Mouse (Mus musculus) heart, postnatal 0 days (tissue): ENCODE data around the gene Etv1. TPM values are rescaled to one million over a fixed set of nuclear protein-coding genes. Genes with fewer than 3 reads are reported as not detected.

Experiments
- ATAC-seq: fragments of 200-750 bp; cut with Nextera tagmentation; 2 replicates; pipeline ENCODE4 v1.8.0; 2017; ENCODE audit warnings: low read depth, moderate number of reproducible peaks, moderate library complexity; ENCODE audit not compliant: insufficient read depth
- DNase-seq: peaks from one replicate; pipeline ENCODE4 v3.0.0-alpha.2; 2016; ENCODE audit warnings: low spot score
- H3K27ac ChIP-seq: fragments of 300-500 bp; sonication (generic); 2 replicates; pipeline ENCODE4 v1.5.1; 2014; ENCODE audit warnings: low read depth, mild to moderate bottlenecking
- H3K27me3 ChIP-seq: fragments of 300-500 bp; sonication (generic); 2 replicates; pipeline ENCODE4 v1.6.1; 2014; ENCODE audit warnings: low read length, mixed read lengths; ENCODE audit not compliant: control insufficient read depth, insufficient read depth
- H3K36me3 ChIP-seq: fragments of 300-500 bp; sonication (generic); replicated peaks from 2 replicates; pipeline ENCODE4 v1.6.1; 2014; ENCODE audit warnings: low read length, mixed read lengths; ENCODE audit not compliant: control insufficient read depth, insufficient read depth
- H3K4me1 ChIP-seq: fragments of 300-500 bp; sonication (generic); 2 replicates; pipeline ENCODE4 v1.6.1; 2014; ENCODE audit warnings: antibody characterized with exemption; ENCODE audit not compliant: control insufficient read depth, insufficient read depth
- H3K4me2 ChIP-seq: fragments of 300-500 bp; sonication (generic); 2 replicates; pipeline ENCODE4 v1.6.1; 2014; ENCODE audit warnings: low read depth, mild to moderate bottlenecking, low read length, moderate library complexity
- H3K4me3 ChIP-seq: fragments of 300-500 bp; sonication (generic); 2 replicates; pipeline ENCODE4 v1.5.1; 2014; ENCODE audit warnings: low read depth, low read length
- H3K9ac ChIP-seq: fragments of 300-500 bp; sonication (generic); replicated peaks from 2 replicates; pipeline ENCODE4 v1.6.1; 2014; ENCODE audit warnings: low read depth, low read length, mixed read lengths
- H3K9me3 ChIP-seq: fragments of 300-500 bp; sonication (generic); replicated peaks from 2 replicates; pipeline ENCODE4 v1.6.1; 2016; ENCODE audit warnings: low read length; ENCODE audit not compliant: control insufficient read depth
- CTCF ChIP-seq: IDR thresholded peaks from 2 replicates; pipeline ENCODE4 v1.5.1; 2016; ENCODE audit warnings: antibody characterized with exemption, control low read depth, low read depth
- EP300 ChIP-seq: IDR thresholded peaks from 2 replicates; pipeline ENCODE4 v1.6.1; 2016; ENCODE audit warnings: antibody characterized with exemption, low read depth
- WGBS: fragments of 180-500 bp; shearing (Covaris S2); extraction: QIAGEN DNeasy Blood & Tissue Kit; methylation state at CpG from one replicate; pipeline ENCODE4 v1.1.7; 2014; 5-methylcytosine and 5-hydroxymethylcytosine counted together
- polyA plus RNA-seq: library from polyadenylated mRNA; unstranded; fragments of >200 nt; fragmentation: Nextera tagmentation; extraction: Ambion mirVana; gene quantifications from 2 replicates; pipeline ENCODE4 v1.2.1, GENCODE M21; 2015
- total RNA-seq: library from RNA; depleted of rRNA; stranded (reverse); fragments of >200 nt; gene quantifications from 2 replicates; pipeline ENCODE4 v1.2.3, GENCODE M21; 2014; ENCODE audit warnings: low replicate concordance

Etv1 gene
- total and polyA plus RNA-seq, 2 experiments from 2014 or later, result 24.8 to 31.9 TPM

DNA sequence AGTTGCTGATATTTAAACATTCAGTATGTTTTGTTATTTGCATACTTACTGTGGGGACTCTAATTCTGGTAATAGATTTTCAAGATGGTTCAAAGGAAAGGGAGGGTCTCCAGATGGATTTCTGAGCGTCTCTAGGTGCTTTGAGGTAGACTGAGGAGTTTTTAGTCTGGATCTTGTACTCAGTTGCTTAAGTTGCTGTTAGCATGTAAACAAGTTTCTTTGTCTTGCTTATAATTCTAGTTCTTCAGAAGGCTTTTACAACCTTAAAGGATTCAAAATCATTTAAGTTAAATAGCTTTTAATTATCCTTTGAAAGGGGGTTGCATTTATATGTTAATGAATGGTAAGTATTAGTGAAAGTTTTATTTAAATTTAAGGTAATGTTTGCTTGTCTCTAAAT lies 5.0 kb downstream of the Etv1 start:
- no peaks in the 10 kb centered on the region for H3K27me3 ChIP-seq
- no peaks in the 10 kb centered on the region for H3K36me3 ChIP-seq
- no peak for TF ChIP-seq EP300
- TF ChIP-seq CTCF, result no peak
- no peak overlapping the region for H3K9ac ChIP-seq
- ATAC-seq (no peak), DNase-seq (no peak)
- no peaks in the 10 kb centered on the region for H3K9me3 ChIP-seq
- WGBS, result 34% methylated on average over 1 of the region's 1 CpGs
- H3K27ac ChIP-seq, result no peak overlapping the region
- 0 out of 2 replicates have a peak overlapping the region, but pooled peaks have one; percentile 5 for H3K4me3 ChIP-seq
- H3K4me1 ChIP-seq, result no peaks in the 10 kb centered on the region
- peak overlapping the region; percentile 47 for H3K4me2 ChIP-seq

DNA sequence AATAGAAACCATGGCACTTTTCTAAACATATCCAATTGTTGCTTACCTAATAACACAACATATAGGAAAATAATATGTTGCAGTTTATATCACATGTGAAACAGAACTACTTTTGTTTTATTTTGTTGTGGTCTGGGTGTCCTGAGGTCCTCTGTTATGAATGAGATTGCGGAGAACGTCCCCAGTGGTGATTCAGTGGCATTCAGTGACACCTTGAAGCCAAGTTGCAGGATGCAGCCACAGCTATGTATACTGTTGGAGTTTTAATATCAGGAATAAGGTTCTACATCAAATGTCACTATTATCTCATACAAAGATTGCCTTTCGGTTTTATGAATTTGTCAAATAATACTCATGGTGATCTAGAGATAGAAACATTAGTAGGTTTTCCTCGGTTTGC lies 7.4 kb downstream of the Etv1 start:
- Histone ChIP-seq H3K4me2 (no peak overlapping the region), H3K27me3 (no peaks in the 10 kb centered on the region), H3K27ac (no peak overlapping the region), H3K9ac (no peak overlapping the region), H3K4me3 (no peak overlapping the region), H3K4me1 (no peaks in the 10 kb centered on the region), H3K9me3 (no peaks in the 10 kb centered on the region), H3K36me3 (no peaks in the 10 kb centered on the region)
- TF ChIP-seq CTCF (no peak; the same call in 1 of the 2 replicates), EP300 (no peak)
- DNase-seq (no peak), ATAC-seq (no peak)
- WGBS, result 82% methylated on average over 4 of the region's 4 CpGs

DNA sequence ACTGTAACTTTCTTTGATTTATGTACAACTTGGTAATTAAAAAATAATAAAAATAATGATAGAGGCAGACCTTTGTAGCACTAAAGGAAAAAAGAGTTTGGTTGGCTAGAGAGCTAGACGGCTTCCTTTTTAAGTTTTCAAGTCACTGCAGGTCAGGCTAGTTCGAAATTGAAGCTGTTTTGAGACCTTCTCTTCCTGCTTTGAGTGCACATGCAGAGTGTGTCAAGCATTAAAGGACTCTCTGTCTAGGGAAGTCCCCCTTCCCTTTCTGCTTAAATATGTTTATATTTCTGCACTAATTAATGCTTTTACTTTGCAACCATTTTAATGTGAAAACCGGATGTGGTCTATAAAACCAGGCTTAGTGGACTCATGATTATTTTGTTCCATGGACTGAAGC lies 8.5 kb downstream of the Etv1 start:
- DNase-seq, result no peak
- H3K27ac ChIP-seq, result no peak overlapping the region
- no peaks in the 10 kb centered on the region for H3K4me1 ChIP-seq
- H3K27me3 ChIP-seq, result no peaks in the 10 kb centered on the region
- WGBS, result 51% methylated on average over 3 of the region's 3 CpGs
- no peaks in the 10 kb centered on the region for H3K36me3 ChIP-seq
- no peak overlapping the region for H3K4me2 ChIP-seq
- H3K9me3 ChIP-seq, result no peaks in the 10 kb centered on the region
- no peak overlapping the region for H3K4me3 ChIP-seq
- no peak for TF ChIP-seq CTCF
- TF ChIP-seq EP300, result no peak
- ATAC-seq, result no peak
- no peak overlapping the region for H3K9ac ChIP-seq

DNA sequence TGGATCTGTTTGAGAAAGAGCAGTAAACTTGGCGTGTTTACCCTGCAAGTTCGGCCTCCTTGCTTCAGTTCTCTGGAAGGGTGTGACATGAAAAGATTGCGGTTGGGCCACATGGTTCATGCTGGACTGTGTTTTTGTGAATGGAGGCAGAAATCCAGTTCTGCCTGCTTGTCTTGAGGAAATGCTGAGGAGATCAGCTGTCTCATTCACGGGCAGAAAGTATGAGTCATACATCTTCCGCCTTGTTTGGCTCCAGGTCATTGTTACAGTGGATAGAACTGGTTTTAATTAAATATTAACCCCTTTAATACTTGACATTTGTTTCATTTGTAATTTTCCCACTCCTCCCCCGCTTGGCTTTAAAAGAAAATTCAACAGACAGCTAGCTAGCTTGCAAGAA lies 9.4 kb downstream of the Etv1 start:
- H3K9me3 ChIP-seq, result no peaks in the 10 kb centered on the region
- ATAC-seq, result peak; percentile 85
- DNase-seq, result peak; percentile 41
- 43% methylated on average over 6 of the region's 6 CpGs for WGBS
- H3K27ac ChIP-seq, result peak overlapping the region; percentile 53; the same call in 1 of the 2 replicates
- no peaks in the 10 kb centered on the region for H3K27me3 ChIP-seq
- H3K4me2 ChIP-seq, result peak overlapping the region; percentile 17
- H3K4me1 ChIP-seq, result no peaks in the 10 kb centered on the region
- H3K36me3 ChIP-seq, result no peaks in the 10 kb centered on the region
- TF ChIP-seq EP300, result no peak
- TF ChIP-seq CTCF, result no peak
- no peak overlapping the region for H3K9ac ChIP-seq
- H3K4me3 ChIP-seq, result no peak overlapping the region

DNA sequence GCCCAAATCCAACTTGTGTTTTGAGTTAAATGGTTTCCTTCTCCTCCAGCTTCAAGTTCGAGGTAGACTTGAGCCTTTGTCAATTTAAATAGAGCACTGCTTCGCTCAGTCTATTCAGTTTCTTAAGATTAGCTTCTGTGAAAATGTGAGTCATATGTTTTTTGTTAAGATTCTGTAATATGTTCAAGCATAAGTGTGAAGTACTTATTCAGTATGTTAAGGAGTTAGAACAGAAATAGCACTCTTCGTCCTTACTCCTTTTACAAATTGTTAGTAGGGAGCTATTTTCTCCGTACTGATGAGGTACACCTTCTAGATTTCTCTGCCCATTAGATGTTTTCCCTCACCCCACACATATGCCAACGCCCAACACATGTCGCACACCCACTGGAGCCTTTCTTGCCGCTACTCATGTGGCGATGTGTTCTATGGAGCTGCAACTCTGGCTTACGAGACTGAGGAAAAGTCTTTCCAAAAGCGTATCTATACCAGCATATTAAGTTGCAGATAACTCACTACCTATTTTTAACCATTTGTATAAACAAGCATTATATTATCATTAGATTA lies 10.7 kb downstream of the Etv1 start:
- TF ChIP-seq CTCF, result no peak
- TF ChIP-seq EP300, result no peak
- DNase-seq, result no peak
- 85% methylated on average over 10 of the region's 10 CpGs for WGBS
- Histone ChIP-seq H3K36me3 (no peaks in the 10 kb centered on the region), H3K27me3 (no peaks in the 10 kb centered on the region), H3K4me1 (no peaks in the 10 kb centered on the region), H3K4me2 (no peak overlapping the region), H3K9ac (no peak overlapping the region), H3K9me3 (no peaks in the 10 kb centered on the region), H3K27ac (no peak overlapping the region), H3K4me3 (no peak overlapping the region)
- no peak for ATAC-seq

DNA sequence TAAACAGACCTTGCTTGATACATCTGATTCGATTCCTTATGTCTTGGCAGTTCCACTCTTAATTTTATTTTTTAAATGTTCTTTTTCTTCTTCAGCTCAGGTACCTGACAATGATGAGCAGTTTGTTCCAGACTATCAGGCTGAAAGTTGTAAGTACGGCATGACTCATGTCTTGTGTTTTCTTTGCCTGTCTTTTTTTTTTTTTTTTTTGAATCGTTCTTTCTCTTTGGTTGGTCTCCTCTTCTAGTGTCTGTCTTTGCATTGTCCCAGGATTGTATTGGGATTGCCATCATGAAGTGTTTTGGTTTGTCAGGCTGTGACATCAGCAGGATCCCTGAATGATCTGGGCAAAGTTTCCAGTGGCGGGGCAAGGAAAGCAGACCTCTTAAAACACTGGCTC lies 13.9 kb downstream of the Etv1 start:
- DNase-seq, result no peak
- no peak overlapping the region for H3K27ac ChIP-seq
- 0 out of 2 replicates have a peak, but pooled peaks cover 3% of the 10 kb centered on the region for H3K36me3 ChIP-seq
- no peak for ATAC-seq
- H3K4me2 ChIP-seq, result no peak overlapping the region
- WGBS, result 54% methylated on average over 4 of the region's 4 CpGs
- no peaks in the 10 kb centered on the region for H3K9me3 ChIP-seq
- no peaks in the 10 kb centered on the region for H3K4me1 ChIP-seq
- H3K4me3 ChIP-seq, result no peak overlapping the region
- H3K9ac ChIP-seq, result no peak overlapping the region
- no peaks in the 10 kb centered on the region for H3K27me3 ChIP-seq
- no peak for TF ChIP-seq EP300
- no peak for TF ChIP-seq CTCF
